Mouse (Mus musculus) MEL (cell line): ENCODE measurements around the gene Vti1a.

ENCODE experiments used
- CTCF ChIP-seq, 3 experiments: IDR thresholded peaks in 2 of 3; conservative IDR thresholded peaks in 1 of 3; 2 replicates each; pipeline ENCODE4 v1.5.1; 2011 to 2012; ENCODE audit warnings: low read length in 3 of 3, low read depth in 2 of 3, mild to moderate bottlenecking in 2 of 3, improper control_type of control experiment in 1 of 3, inconsistent platforms in 1 of 3, mixed read lengths in 1 of 3, moderate library complexity in 1 of 3; ENCODE audit not compliant: control insufficient read depth in 1 of 3, insufficient read depth in 1 of 3, poor library complexity in 1 of 3, severe bottlenecking in 1 of 3
- EP300 ChIP-seq, 2 experiments: IDR thresholded peaks; 2 replicates each; pipeline ENCODE4 v1.6.1; 2011; ENCODE audit warnings: improper control_type of control experiment in 2 of 2, low read length in 2 of 2, low read depth in 1 of 2, mild to moderate bottlenecking in 1 of 2
- GATA1 ChIP-seq: IDR thresholded peaks from 2 replicates; pipeline ENCODE4 v1.6.1; 2011; ENCODE audit warnings: low read depth, low read length, improper control_type of control experiment
- HCFC1 ChIP-seq: IDR thresholded peaks from 2 replicates; pipeline ENCODE4 v1.6.1; 2012; ENCODE audit warnings: low read depth, mild to moderate bottlenecking, inconsistent platforms, low read length, improper control_type of control experiment, moderate library complexity
- POLR2A ChIP-seq, 2 experiments: IDR thresholded peaks; 2 replicates each; pipeline ENCODE4 v1.6.1; 2011 to 2012; ENCODE audit warnings: low read length in 2 of 2, mild to moderate bottlenecking in 2 of 2, control low read depth in 1 of 2, improper control_type of control experiment in 1 of 2, low read depth in 1 of 2, moderate library complexity in 1 of 2; ENCODE audit not compliant: control insufficient read depth in 1 of 2, insufficient read depth in 1 of 2, poor library complexity in 1 of 2
- SIN3A ChIP-seq: IDR thresholded peaks from 2 replicates; pipeline ENCODE4 v1.6.1; 2012; ENCODE audit warnings: low read length, improper control_type of control experiment, inconsistent platforms
- TAL1 ChIP-seq: IDR thresholded peaks from 2 replicates; pipeline ENCODE4 v1.6.1; 2012; ENCODE audit warnings: mild to moderate bottlenecking, inconsistent platforms, low read length, moderate library complexity, mixed read lengths

DNA sequence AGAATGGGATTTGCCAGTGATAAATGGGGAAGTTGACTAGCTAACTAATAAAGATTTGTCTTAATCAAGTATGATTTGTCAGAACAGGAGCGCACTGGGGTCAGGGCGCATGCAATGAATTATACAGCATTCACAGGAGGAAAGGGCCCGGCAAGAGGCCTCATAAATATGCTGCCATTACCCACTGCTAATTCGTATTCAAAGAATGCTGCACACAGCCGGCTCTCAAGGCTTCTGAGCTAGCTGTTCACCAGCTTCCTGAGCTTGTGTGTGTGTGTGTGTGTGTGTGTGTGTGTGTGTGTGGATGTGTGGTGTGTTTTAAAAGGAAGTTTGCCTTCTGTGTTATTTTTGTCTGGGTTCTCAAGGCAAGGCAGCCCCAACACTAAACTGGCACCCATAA is 165.2 kb downstream of the Vti1a start:
- TF ChIP-seq CTCF (IDR thresholded peaks at IDR 0.05 in 2 of 3, conservative IDR thresholded peaks at IDR 0.05 in 1 of 3; ENCODE audit: control insufficient read depth in 1 of 3, insufficient read depth in 1 of 3, low read depth in 2 of 3, low read length in 3 of 3, poor library complexity in 1 of 3, severe bottlenecking in 1 of 3) (no peak), HCFC1 (no peak), SIN3A (no peak), EP300 (IDR thresholded peaks at IDR 0.05; ENCODE audit: low read depth in 1 of 2, low read length in 2 of 2) (no peak), GATA1 (no peak), POLR2A (IDR thresholded peaks at IDR 0.05; ENCODE audit: control insufficient read depth in 1 of 2, insufficient read depth in 1 of 2, low read depth in 1 of 2, low read length in 2 of 2, poor library complexity in 1 of 2) (no peak), TAL1 (no peak)
